Mouse (Mus musculus) spleen, adult 2 months (tissue): ENCODE data around the gene Nomo1.

Experiments
- CTCF ChIP-seq: fragments of 200-500 bp; IDR thresholded peaks from 2 replicates; pipeline ENCODE4 v1.5.1; 2011; ENCODE audit warnings: mild to moderate bottlenecking, inconsistent platforms; ENCODE audit not compliant: insufficient read depth, insufficient read length, insufficient replicate concordance; ENCODE audit errors: extremely low read depth
- POLR2A ChIP-seq: fragments of 200-500 bp; IDR thresholded peaks from 2 replicates; pipeline ENCODE4 v1.6.1; 2011; ENCODE audit warnings: low read depth, low read length, inconsistent platforms

- no peak for TF ChIP-seq POLR2A
- no peak for TF ChIP-seq CTCF
Observed at GRCm38 (mm10) chr7:46125340-46125739, 91.8 kb downstream of the Nomo1 start.
